Mouse (Mus musculus) left cerebral cortex, adult 2 months (tissue): Measurements from ENCODE around the gene Thumpd3. TPM values are rescaled to one million over a fixed set of nuclear protein-coding genes. Genes with fewer than 3 reads are reported as not detected.

Experiments used
- DNase-seq, 2 experiments: peaks; one replicate each; pipeline ENCODE4 v3.0.0; 2021 to 2022; ENCODE audit warnings: low spot score in 2 of 2, mixed read lengths in 1 of 2; ENCODE audit errors: extremely low spot score in 1 of 2
- H3K27ac ChIP-seq: fragments of 200-600 bp; 2 replicates; pipeline ENCODE4 v1.8.1; 2022
- H3K4me3 ChIP-seq: fragments of 200-600 bp; 2 replicates; pipeline ENCODE4 v1.8.1; 2022
- CTCF ChIP-seq: fragments of 200-600 bp; IDR thresholded peaks from 2 replicates; pipeline ENCODE4 v1.8.1; 2022; ENCODE audit warnings: antibody characterized with exemption, mild to moderate bottlenecking, moderate library complexity
- intact Hi-C: fragments of 180-260 bp; cut with DNase I; formaldehyde crosslinking; loops from one replicate; pipeline ENCODE4 v1.15.1; 2025
- long read RNA-seq, 2 experiments: library from polyadenylated mRNA; stranded (forward); transcript quantifications; one replicate each; pipeline ENCODE4 v2.0.0; 2021; ENCODE audit warnings: borderline mapping rate in 2 of 2
- total RNA-seq, 2 experiments: library from RNA; stranded (reverse); gene quantifications; 2 replicates each; pipeline ENCODE4 v1.2.3; 2021

Gene Thumpd3
- total RNA-seq: 10 to 100 TPM; 28.2 to 28.9 TPM
- long read RNA-seq, experiment 1, transcript Thumpd3-201 (10 exons, 2,163 nt): major isoform, 14 of 19 reads
- long read RNA-seq, experiment 1, partial matches to known transcripts: 1 of 19 reads
- long read RNA-seq, experiment 1, other reads (novel, unspliced or antisense): 3 of 19 reads
- long read RNA-seq, experiment 2, transcript Thumpd3-201 (10 exons, 2,163 nt): major isoform, 24 of 29 reads
- long read RNA-seq, experiment 2, partial matches to known transcripts: 0 of 29 reads
- long read RNA-seq, experiment 2, other reads (novel, unspliced or antisense): 5 of 29 reads

DNA sequence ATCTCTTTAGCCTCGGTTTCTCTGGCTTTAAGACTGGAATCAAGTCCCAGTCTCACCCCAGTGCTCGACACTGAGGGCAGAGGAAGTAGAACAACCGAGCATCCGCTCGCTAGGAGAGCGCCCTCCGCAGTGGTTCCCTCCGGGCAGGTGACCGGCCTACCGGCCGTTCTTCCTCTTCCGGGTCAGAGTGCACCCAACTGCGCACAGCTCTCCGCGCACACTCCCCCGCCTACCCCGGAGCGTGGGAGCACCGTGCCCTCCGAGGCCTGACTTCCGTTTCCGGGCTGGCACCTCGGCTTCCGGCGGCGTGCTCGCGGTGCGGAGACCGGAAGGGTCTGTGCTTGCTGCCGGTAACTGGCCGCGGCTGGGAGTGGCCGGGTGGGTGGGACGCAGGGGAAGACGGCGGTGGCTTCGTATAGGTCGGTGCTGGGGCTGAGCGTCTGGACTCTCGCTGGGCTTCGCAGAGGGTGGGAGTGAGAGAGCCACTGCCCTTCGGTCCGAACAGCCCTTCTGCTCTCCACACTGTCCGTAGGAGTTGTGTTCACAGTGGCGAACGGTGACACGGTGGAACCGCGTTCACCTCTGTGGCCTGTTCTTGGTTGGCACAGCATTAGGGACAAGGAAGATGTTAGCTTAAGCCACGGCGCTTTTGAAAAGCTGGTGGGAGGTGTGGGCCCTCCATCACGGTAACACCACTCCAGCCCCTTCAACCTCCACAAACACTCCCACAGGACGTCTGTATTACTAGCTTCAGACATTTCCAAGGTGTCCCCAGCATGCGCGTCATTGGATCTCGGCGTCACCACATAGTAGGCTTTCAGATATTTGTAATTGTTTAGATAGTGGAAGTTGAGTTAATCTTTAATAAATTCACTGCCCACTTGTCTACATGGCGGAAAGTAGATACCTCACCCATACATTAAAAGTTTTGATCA lies at the start of gene Thumpd3:
Thumpd3 (plus strand) TSS at position 185 of the 935 bp plus-strand sequence.
- Histone ChIP-seq H3K4me3 (peak within 1 kb of the TSS; percentile 76), H3K27ac (peak within 1 kb of the TSS; percentile 83)
- intact Hi-C loops: loop anchor here (1.0 to 10.0 kb wide), 5 partner anchors 30 to 398 kb away; partner anchors contain the start of genes Arpc4, Brpf1, Jagn1 and Mtmr14
- no peak for TF ChIP-seq CTCF
- peak; percentile 96 to 97 for DNase-seq

- no peak for DNase-seq
- no peak for TF ChIP-seq CTCF
- Histone ChIP-seq H3K4me3 (no peak overlapping the region), H3K27ac (no peak overlapping the region)
- intact Hi-C loops: no loop called here
Measured at GRCm38 (mm10) chr6:112999199-112999598, 46.8 kb upstream of the Thumpd3 start.

- DNase-seq: peak; percentile 86 to 89
- H3K4me3 ChIP-seq: peak overlapping the region; percentile 43
- TF ChIP-seq CTCF: peak; percentile 91
- intact Hi-C loops: loop anchor here (1.0 to 5.0 kb wide), 4 partner anchors 54 to 508 kb away; partner anchors contain the start of gene Srgap3
- H3K27ac ChIP-seq: peak overlapping the region; percentile 86
Measured at GRCm38 (mm10) chr6:113000666-113001287, 45.2 kb upstream of the Thumpd3 start.

- intact Hi-C loops: loop anchor here (1.0 to 5.0 kb wide), 4 partner anchors 55 to 509 kb away; partner anchors contain the start of gene Srgap3
Measured at GRCm38 (mm10) chr6:113001719-113002118, 44.3 kb upstream of the Thumpd3 start.

DNA sequence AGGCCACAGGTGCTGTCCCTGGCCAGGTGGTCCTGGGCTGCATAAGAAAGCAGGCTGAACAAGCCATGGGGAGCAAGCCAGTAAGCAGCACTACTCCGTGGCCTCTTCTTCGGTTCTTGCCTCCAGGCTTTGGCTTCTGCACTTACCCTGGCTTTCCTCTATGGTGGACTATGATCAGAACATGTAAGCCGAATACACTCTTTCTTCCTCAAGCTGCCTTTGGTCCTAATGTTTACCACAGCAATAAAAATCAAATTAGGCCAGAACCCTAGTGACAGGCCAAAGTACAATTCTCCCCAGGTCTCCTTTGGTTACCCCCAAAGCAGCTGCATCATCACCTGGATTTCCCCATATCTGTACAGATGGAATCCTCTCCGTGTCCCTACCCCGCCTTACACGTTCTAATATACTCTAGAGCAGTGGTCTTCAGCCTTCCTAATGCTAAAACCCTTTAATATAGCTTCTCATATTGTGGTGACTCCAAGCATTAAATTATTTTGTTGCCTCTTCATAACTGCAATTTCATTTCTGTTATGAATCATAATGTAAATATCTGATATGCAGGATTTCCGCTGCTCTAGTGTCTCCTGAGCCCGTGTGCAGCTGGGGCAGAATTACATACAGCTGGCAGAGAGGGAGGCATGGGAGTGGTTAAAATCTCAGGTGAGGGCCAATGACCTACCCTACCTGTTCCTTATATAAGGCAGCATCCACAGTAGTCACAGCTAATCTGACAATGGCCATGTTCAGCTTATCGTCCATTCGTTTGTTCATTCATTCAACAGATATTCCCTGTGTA lies 42.5 kb upstream of the Thumpd3 start:
- no peak for DNase-seq
- TF ChIP-seq CTCF: no peak

More at GRCm38 (mm10) chr6:113001719-113002118, 44.3 kb upstream of the Thumpd3 start:
- Histone ChIP-seq H3K4me3 (no peak overlapping the region), H3K27ac (no peak overlapping the region)
- no peak for DNase-seq
- TF ChIP-seq CTCF: no peak

GRCm38 (mm10) chr6:113006833-113007232 lies 39.2 kb upstream of the Thumpd3 start:
- Histone ChIP-seq H3K4me3 (no peak overlapping the region), H3K27ac (no peak overlapping the region)
- intact Hi-C loops: no loop called here
- no peak for TF ChIP-seq CTCF
- no peak for DNase-seq

More for the DNA sequence above, 42.5 kb upstream of the Thumpd3 start:
- intact Hi-C loops: loop anchor here (5.0 kb wide), 1 partner anchor 511 kb away; no protein-coding TSS in a partner anchor
- Histone ChIP-seq H3K27ac (no peak overlapping the region), H3K4me3 (no peak overlapping the region)

DNA sequence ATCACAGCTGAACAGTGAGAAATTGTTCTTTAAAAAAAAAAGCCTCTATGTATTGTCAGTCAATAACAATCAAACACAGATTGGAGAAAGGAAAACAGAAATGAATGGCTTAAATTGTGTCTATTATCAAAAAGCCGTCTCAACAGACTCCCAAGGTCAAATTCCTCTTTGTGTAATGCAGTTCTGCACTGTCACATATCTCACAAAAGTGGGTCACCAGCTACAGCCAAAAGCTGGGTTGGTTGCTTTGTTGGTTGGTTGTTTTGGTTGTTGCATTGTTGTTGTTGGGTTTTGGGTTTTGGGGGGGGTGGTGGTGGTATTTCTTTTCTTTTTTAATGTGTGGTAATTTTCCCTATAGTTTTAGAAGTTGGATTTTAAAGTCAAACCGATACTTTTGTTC lies 34.1 kb upstream of the Thumpd3 start:
- no peak for TF ChIP-seq CTCF
- intact Hi-C loops: no loop called here

DNA sequence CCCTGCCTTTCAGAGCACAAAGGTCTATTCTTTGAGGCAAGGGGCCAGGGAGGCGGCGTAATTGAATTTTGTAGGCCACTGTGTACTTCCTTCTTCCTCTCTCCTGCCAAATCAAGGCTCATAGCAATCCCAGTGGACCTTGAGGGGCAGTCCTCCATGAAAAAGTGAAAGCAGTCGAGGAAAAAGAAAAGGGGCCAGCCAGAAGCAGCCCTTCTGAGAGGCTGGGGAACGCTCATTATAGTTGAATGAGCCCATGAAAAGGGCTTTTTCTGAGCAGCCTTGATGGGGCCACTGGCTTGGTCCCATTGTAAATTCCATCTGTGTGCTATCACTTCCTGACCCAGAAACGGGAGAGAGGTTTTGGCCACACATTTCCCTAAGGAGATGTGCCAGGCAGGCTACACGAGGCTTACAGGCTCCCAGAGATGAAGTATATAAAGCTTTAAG lies 33.5 kb upstream of the Thumpd3 start:
- intact Hi-C loops: no loop called here
- peak overlapping the region; percentile 68 for H3K27ac ChIP-seq
- DNase-seq: peak in 1 of 2 experiments; percentile 56
- no peak for TF ChIP-seq CTCF
- no peak overlapping the region for H3K4me3 ChIP-seq

More for the DNA sequence above, 34.1 kb upstream of the Thumpd3 start:
- no peak overlapping the region for H3K4me3 ChIP-seq
- H3K27ac ChIP-seq: peak overlapping the region; percentile 53; the same call in 1 of the 2 replicates
- no peak for DNase-seq

DNA sequence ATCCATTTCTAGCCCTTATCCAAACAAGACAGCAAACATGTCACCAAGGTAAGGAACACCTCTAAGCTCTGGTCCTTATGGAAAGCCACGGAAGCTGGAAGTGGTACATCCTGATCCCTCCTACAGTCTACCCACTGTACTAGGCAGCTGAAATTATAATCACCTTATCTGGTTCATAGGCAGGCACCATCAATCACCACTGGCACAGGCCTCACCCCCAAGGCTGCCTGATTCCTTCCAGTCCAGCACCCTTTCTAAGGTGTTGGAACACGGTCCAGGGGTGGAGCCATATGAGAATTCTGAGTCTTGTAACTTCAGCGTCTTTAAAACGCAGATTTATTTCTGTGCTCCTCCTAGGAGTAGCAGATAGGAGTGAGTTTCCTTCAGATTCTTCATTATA lies 32.5 kb upstream of the Thumpd3 start:
- Histone ChIP-seq H3K4me3 (no peak overlapping the region), H3K27ac (no peak overlapping the region; the same call in 1 of the 2 replicates)
- intact Hi-C loops: no loop called here
- no peak for DNase-seq
- no peak for TF ChIP-seq CTCF

- no peak for DNase-seq
- Histone ChIP-seq H3K27ac (no peak overlapping the region), H3K4me3 (no peak overlapping the region)
- no peak for TF ChIP-seq CTCF
- intact Hi-C loops: no loop called here
Measured at GRCm38 (mm10) chr6:113017500-113018047, 28.5 kb upstream of the Thumpd3 start.

- no peak overlapping the region for H3K27ac ChIP-seq
- no peak overlapping the region for H3K4me3 ChIP-seq
- DNase-seq: no peak
- intact Hi-C loops: no loop called here
- no peak for TF ChIP-seq CTCF
Measured at GRCm38 (mm10) chr6:113018139-113018538, 27.9 kb upstream of the Thumpd3 start.
